Mouse (Mus musculus) 3134 (cell line): ENCODE measurements around the gene Atg101.
A peak's percentile ranks its signal among the peaks of the same experiment; 100 is the strongest.

Experiments used
- DNase-seq: peaks from one replicate; pipeline ENCODE4 v3.0.0-alpha.2; 2011; ENCODE audit warnings: low spot score; ENCODE audit not compliant: insufficient read length; ENCODE audit errors: extremely low read depth

Atg101 gene

GRCm38 (mm10) chr15:101253886-101254795, 29.9 kb upstream of the Atg101 start, which contains the start of gene Nr4a1:
TSS of gene Nr4a1 (plus strand) at chr15:101254269.
- peak; percentile 70 for DNase-seq

- no peak for DNase-seq
Measured at GRCm38 (mm10) chr15:101255842-101256462, 28.1 kb upstream of the Atg101 start.

GRCm38 (mm10) chr15:101256463-101257206, 27.4 kb upstream of the Atg101 start:
- no peak for DNase-seq

GRCm38 (mm10) chr15:101258420-101258819, 25.7 kb upstream of the Atg101 start:
- DNase-seq: no peak

- no peak for DNase-seq
Measured at GRCm38 (mm10) chr15:101259922-101260321, 24.1 kb upstream of the Atg101 start.

GRCm38 (mm10) chr15:101260387-101260786, 23.7 kb upstream of the Atg101 start:
- DNase-seq: peak; percentile 83

- DNase-seq: no peak
Measured at GRCm38 (mm10) chr15:101260874-101261622, 23.0 kb upstream of the Atg101 start.

GRCm38 (mm10) chr15:101262502-101262901, 21.6 kb upstream of the Atg101 start:
- no peak for DNase-seq

GRCm38 (mm10) chr15:101266132-101266963, 17.7 kb upstream of the Atg101 start:
- DNase-seq: peak; percentile 76

GRCm38 (mm10) chr15:101267053-101268032, 16.7 kb upstream of the Atg101 start:
- no peak for DNase-seq

GRCm38 (mm10) chr15:101270101-101270820, 13.8 kb upstream of the Atg101 start:
- no peak for DNase-seq

GRCm38 (mm10) chr15:101271107-101271506, 13.0 kb upstream of the Atg101 start:
- no peak for DNase-seq

- no peak for DNase-seq
Measured at GRCm38 (mm10) chr15:101271513-101271912, 12.6 kb upstream of the Atg101 start.

- no peak for DNase-seq
Measured at GRCm38 (mm10) chr15:101274380-101274779, 9.7 kb upstream of the Atg101 start.

- no peak for DNase-seq
Measured at GRCm38 (mm10) chr15:101277351-101277899, 6.6 kb upstream of the Atg101 start.

GRCm38 (mm10) chr15:101278589-101278988, 5.5 kb upstream of the Atg101 start:
- DNase-seq: no peak

GRCm38 (mm10) chr15:101279430-101279999, 4.6 kb upstream of the Atg101 start:
- DNase-seq: peak; percentile 57
